Mouse (Mus musculus) T-helper 1 cell (primary cell): ENCODE results near the gene Gm45799.

Experiments
- in situ Hi-C: fragments of 300-600 bp; cut with MboI, MseI; formaldehyde crosslinking; loops from one replicate; pipeline ENCODE4 v1.15.1; 2025; ENCODE audit warnings: high pct_unique_total_duplicates

Gm45799 gene

DNA sequence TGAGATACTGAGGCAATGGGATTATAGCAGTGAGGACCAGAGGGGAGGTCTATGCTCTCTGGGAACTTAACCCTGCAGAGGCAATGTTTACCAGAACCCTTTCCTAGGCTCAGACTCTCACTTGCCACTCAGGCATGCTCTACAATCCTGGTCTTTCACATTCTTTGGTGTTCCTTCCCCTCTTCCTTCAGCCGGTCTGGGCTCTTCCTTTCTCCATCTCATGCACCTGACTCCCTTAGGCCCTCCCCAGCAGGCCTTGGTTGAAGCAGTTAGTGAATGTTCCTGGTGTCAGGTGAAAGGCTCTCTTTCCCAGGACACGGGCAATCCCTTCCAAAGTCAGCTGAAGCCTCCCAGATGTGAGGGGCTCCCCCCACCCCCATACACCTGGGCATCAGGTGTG is 596 bp upstream of the Gm45799 start, which contains the start of gene Timm10b:
Gene Timm10b (plus strand): TSS at position 301 of the 400 bp plus-strand sequence.
- in situ Hi-C loops, result loop anchor here (5.0 to 25.0 kb wide), 4 partner anchors 98 to 1973 kb away; partner anchors contain the start of genes Cnga4, Fam160a2, Ilk and Mrpl17

DNA sequence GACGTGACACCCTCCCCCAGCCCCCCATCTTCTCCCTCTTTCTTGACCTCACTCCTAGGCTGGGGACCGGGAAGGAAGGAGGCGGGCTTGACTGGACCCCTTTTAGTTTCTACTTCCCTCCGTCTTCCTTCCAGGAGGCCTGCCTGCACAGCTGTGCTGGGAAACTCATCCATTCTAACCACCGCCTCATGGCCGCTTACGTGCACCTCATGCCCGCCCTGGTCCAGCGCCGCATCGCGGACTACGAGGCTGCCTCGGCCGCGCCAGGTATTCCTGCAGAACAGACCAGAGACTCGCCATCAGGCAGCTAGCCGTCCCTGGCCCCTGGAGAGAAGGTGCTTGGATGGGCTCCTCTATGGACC is 523 bp downstream of the Gm45799 start:
- in situ Hi-C loops, result loop anchor here (5.0 to 25.0 kb wide), 2 partner anchors 171 to 1971 kb away; partner anchors contain the start of gene Mrpl17

DNA sequence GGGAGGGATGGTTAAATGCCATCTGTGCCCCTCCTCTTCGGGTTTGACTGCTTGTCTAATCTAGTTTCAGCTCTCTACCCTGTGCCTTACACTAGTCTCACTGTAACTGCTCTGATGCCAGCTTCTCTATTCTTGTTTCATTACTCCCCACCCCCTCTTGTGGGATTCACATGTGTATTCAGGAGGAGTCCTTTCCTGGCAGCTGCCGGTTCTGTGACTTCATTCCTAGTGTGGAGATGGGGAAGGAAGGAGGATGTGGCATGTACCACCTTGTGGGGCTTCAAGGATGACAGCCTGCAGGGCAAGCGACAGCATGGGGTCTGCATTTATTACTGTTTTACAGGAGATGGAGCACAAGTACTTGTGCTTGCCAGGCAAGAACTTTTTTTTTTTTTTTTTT is 1.6 kb downstream of the Gm45799 start:
- in situ Hi-C loops, result loop anchor here (5.0 to 25.0 kb wide), 2 partner anchors 170 to 1970 kb away; partner anchors contain the start of gene Mrpl17

- in situ Hi-C loops, result no loop called here
Measured at GRCm38 (mm10) chr7:105650639-105651435, 10.5 kb downstream of the Gm45799 start, which contains the start of gene Dnhd1. Gene Dnhd1, plus strand, starts transcription at chr7:105650827.

DNA sequence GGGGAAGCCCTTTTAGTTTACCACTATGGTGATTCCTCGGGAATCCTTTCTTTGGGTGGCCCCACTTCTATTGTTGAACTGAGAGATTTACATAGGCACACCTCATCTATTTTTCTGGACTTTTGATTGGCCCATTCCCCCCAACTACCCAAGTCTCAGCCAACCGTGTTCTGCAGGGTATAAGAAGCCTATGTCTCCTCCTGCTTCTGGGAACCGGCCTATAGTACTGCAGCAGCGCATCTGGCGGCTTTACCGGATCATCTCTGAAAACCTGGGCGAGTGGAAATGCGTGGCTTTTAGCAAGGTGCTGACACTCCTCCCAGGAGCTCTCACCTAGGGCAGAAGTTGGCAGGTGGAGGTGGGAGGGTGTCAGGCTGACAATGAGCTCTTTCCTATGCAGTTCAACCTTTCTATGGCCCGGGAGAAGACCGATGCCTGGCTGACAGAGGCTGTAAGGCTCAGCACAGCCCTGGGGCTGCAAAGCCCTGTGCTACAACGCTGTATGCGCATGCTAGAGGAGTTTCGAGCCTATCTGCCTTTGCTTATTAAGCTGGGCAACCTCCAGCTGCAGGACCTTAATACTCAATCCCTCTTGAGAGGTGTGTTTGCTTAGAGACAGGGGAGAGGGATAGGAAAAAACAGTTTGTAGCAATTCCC is 45.3 kb downstream of the Gm45799 start:
- in situ Hi-C loops, result no loop called here

DNA sequence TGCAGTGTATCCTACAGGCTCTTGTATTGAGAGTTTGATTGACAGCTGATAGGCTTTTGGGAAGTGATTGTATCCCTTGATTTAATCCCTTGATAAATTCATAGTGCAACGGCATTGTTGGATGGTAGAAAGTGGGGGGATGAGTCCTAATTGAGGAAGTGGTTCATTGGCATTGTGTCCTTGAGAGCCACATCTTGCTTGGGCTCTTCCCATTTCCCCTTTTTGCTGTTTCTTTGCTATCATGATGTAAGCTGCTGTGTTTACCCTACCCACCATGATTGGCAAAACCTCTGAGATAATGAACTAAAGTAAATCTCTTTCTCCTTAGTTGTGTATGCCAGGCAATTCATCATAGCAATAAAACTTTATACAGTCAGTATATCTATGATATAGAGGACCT is 50.5 kb downstream of the Gm45799 start:
- in situ Hi-C loops, result no loop called here

DNA sequence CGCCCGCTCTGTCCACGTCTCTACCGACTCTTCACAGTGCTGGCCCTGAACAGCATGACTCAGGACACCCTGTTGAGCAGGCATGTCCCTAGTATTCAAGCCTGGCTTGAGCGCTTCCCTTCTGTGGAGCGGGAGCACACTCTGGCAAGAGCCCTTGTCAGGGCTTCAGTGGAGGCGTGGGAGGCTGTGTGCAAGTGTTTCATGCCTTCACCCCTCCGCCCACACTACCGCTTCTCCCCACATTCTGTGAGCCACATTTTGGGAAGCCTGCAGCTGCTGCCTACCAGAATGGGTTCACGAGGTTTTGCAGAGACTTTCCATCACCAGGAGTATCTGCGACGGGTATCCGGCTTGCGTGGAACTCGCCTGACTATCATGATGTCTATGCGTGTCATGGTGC is 62.8 kb downstream of the Gm45799 start:
- in situ Hi-C loops, result no loop called here

GRCm38 (mm10) chr7:105703816-105704215 is 63.5 kb downstream of the Gm45799 start:
- in situ Hi-C loops, result no loop called here

DNA sequence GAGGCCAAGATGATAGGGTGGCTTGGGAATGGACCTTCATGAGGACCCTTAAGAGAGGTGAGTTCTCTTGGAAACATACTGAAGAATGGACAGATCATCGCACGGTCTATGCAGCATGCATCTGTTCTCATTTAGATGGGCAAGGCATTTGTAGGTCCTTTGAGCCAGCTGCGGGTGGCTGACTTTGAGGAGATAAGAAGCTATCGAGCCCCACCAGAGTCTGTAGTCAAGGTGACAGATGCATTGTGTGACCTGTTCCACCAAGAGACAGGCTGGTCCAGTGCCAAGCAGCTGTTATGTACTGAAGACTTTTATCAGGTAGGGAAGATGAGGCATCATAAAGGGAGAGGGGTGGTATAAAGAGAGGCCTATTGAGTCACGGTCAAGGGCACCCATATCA is 68.4 kb downstream of the Gm45799 start:
- in situ Hi-C loops, result no loop called here

- in situ Hi-C loops, result no loop called here
Measured at GRCm38 (mm10) chr7:105715366-105715765, 75.0 kb downstream of the Gm45799 start.

GRCm38 (mm10) chr7:105721916-105722315 is 81.6 kb downstream of the Gm45799 start:
- in situ Hi-C loops, result no loop called here

DNA sequence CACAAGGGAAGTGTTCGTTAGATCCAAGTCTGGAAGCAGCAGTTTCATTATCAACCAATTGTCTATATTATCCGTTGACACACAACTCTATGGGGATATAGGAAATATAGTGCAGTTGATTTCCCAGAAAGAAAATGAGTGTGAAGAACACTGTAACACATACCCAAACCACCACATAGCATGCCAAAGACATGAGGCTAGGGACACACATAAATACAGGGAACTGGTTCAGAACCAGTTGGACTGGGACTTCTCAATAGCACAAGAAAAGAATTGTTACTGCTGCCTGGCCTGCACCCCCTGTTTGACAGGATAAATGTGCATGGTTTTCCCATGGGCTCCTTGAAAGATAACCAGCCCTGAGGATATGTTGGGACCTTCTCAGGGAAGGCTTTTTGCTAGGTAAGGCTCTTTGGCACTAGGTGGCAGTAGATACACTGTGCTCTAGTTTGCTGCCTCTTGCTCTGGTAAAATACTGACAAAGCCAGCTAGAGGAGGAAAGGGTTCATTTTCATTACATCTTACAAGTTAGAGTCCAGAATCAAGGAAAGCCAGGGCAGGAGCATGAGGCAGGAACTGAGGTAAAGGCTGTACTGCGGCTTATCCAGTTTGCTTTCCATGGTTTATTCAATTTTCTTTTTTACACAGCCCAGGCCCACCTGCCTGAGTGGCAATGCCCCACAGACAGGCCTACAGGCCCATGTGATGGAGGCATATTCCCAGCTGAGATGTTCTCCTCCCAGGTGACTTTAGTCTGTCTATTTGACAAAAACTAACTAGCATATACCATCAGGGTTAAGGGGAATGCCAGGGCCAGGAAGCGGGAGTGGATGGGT is 86.0 kb downstream of the Gm45799 start:
- in situ Hi-C loops, result no loop called here

GRCm38 (mm10) chr7:105726980-105727325 is 86.6 kb downstream of the Gm45799 start:
- in situ Hi-C loops, result no loop called here

DNA sequence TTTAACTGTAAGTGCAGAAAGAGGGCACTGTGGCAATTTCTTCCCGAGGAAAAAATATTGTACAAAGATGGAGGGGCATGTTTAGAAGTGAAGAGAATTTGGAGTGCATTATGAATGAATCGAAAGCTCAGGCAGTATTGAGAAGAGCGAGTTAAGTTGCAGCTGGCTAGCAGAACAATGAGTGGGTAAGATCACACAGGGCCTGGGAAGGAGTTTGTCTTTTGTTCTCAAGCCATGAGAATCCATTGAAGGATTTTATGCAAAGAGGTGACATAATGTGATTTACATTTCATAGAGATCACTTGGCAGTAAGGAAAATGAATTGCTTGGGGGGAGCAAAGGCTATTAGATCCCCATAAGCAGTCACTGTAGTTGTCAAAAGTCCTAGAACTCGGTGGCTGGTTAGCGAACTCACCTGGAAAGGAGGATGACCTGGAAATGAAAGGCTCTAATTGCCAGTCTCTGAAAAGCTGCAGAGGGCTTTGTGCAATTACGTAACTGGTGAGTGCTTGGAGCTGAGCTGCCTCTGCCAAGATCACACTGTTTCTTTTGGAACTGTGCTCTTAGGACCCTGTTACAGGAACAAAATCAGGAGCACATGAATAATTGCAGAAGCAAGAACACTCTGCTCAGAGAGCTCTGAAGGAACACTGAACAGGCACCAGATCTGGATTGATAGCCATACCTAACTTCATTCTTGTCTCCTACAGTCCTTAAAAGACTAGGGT is 88.5 kb downstream of the Gm45799 start:
- in situ Hi-C loops, result no loop called here

- in situ Hi-C loops, result no loop called here
Measured at GRCm38 (mm10) chr7:105733836-105734235, 93.5 kb downstream of the Gm45799 start.
